9 mouse cellular contexts compared by ENCODE assay signal in genomic region chr13:114075724-114076384, GRCm38 (mm10).
DNase-seq lines count a peak whose midpoint lies in the region; ATAC-seq lines count a peak whose summit lies in the region.
"Had no signal": no experiment of that assay in that cellular context is flagged by ENCODE, and none has a peak within 500 bp of the region (broad histone marks: within the 10 kb centered on the region; RNA-seq: fewer than 3 reads in every experiment).

No protein-coding gene starts in this region.

- no peak overlapping the region for H3K27ac ChIP-seq in embryonic facial prominence, embryonic 11.5 days (replicated peaks; ENCODE audit: low read depth, low read length)
- H3K27ac ChIP-seq in embryonic facial prominence, embryonic 10.5 days (replicated peaks), result no peak overlapping the region
- no peak overlapping the region for H3K27ac ChIP-seq in neural tube, embryonic 11.5 days (ENCODE audit: low read depth, low read length)
- H3K27ac ChIP-seq: neural tube, embryonic 13.5 days had no signal

- H3K36me3 ChIP-seq in embryonic facial prominence, embryonic 11.5 days (replicated peaks; ENCODE audit: control insufficient read depth, insufficient read depth, low read depth, low read length), result no peaks in the 10 kb centered on the region
- H3K36me3 ChIP-seq in embryonic facial prominence, embryonic 10.5 days (replicated peaks), result no peaks in the 10 kb centered on the region
- H3K36me3 ChIP-seq in neural tube, embryonic 11.5 days (ENCODE audit: control insufficient read depth, insufficient read depth, low read length), result no peaks in the 10 kb centered on the region
- H3K36me3 ChIP-seq: neural tube, embryonic 13.5 days had no signal

- 69% methylated on average over 9 of the region's 9 CpGs for WGBS in embryonic facial prominence, embryonic 11.5 days
- WGBS in embryonic facial prominence, embryonic 10.5 days, result 73% methylated on average over 9 of the region's 9 CpGs
- WGBS in neural tube, embryonic 11.5 days, result 71% methylated on average over 9 of the region's 9 CpGs

- no peaks in the 10 kb centered on the region for H3K4me1 ChIP-seq in embryonic facial prominence, embryonic 11.5 days (ENCODE audit: control insufficient read depth, insufficient read depth, low read length)
- H3K4me1 ChIP-seq in embryonic facial prominence, embryonic 10.5 days, result peaks cover 22% of the 10 kb centered on the region
- no peaks in the 10 kb centered on the region; the same call in 1 of the 2 replicates for H3K4me1 ChIP-seq in neural tube, embryonic 11.5 days (ENCODE audit: control insufficient read depth, insufficient read depth, low read length)

- H3K27me3 ChIP-seq in embryonic facial prominence, embryonic 11.5 days (ENCODE audit: control insufficient read depth, insufficient read depth, low read length), result no peaks in the 10 kb centered on the region
- H3K27me3 ChIP-seq in embryonic facial prominence, embryonic 10.5 days (replicated peaks; ENCODE audit: low read depth, poor library complexity, severe bottlenecking), result no peaks in the 10 kb centered on the region
- H3K27me3 ChIP-seq in neural tube, embryonic 11.5 days (ENCODE audit: control insufficient read depth, insufficient read depth, low read length), result no peaks in the 10 kb centered on the region
- H3K27me3 ChIP-seq: neural tube, embryonic 13.5 days had no signal

- peak; percentile 78 for DNase-seq in embryonic facial prominence, embryonic 11.5 days (ENCODE audit: low spot score)
- DNase-seq in embryonic facial prominence, embryonic 10.5 days (ENCODE audit: low spot score), result no peak
- peak; percentile 48 for DNase-seq in neural tube, embryonic 11.5 days (ENCODE audit: low spot score)
- DNase-seq in neural tube, embryonic 10.5 days (ENCODE audit: extremely low spot score, low spot score), result no peak
- peak; percentile 71 to 87 for DNase-seq in cerebellum, postnatal 10 days
- DNase-seq in lung, postnatal 10 days, result peak; percentile 63

- H3K9me3 ChIP-seq in embryonic facial prominence, embryonic 11.5 days (replicated peaks; ENCODE audit: control insufficient read depth, low read length), result no peaks in the 10 kb centered on the region
- no peaks in the 10 kb centered on the region for H3K9me3 ChIP-seq in embryonic facial prominence, embryonic 10.5 days
- no peaks in the 10 kb centered on the region for H3K9me3 ChIP-seq in neural tube, embryonic 11.5 days (ENCODE audit: control insufficient read depth, low read length)
- H3K9me3 ChIP-seq: neural tube, embryonic 13.5 days had no signal

- no peak for ATAC-seq in embryonic facial prominence, embryonic 11.5 days (replicated peaks; ENCODE audit: insufficient number of reproducible peaks, low FRiP score, low TSS enrichment, low read depth)
- peak; percentile 37 for ATAC-seq in neural tube, embryonic 11.5 days (ENCODE audit: insufficient read depth, low FRiP score, low TSS enrichment)
- peak; percentile 68 for ATAC-seq in inflammation-experienced regulatory T-cells, adult 6 months
- ATAC-seq in erythroblast, adult 5-6 weeks (replicated peaks; ENCODE audit: low FRiP score, poor library complexity, severe bottlenecking), result no peak

- H3K9ac ChIP-seq in embryonic facial prominence, embryonic 11.5 days (replicated peaks; ENCODE audit: low read length), result no peak overlapping the region
- no peak overlapping the region for H3K9ac ChIP-seq in neural tube, embryonic 11.5 days (ENCODE audit: low read length)
- H3K9ac ChIP-seq: neural tube, embryonic 13.5 days had no signal

- no peak overlapping the region for H3K4me2 ChIP-seq in embryonic facial prominence, embryonic 11.5 days (ENCODE audit: low read depth, low read length)
- H3K4me2 ChIP-seq in neural tube, embryonic 11.5 days (ENCODE audit: low read depth), result no peak overlapping the region
- H3K4me2 ChIP-seq: neural tube, embryonic 13.5 days had no signal

- no peak overlapping the region for H3K4me3 ChIP-seq in embryonic facial prominence, embryonic 11.5 days (ENCODE audit: low read depth, low read length)
- H3K4me3 ChIP-seq in embryonic facial prominence, embryonic 10.5 days, result no peak overlapping the region
- no peak overlapping the region for H3K4me3 ChIP-seq in neural tube, embryonic 11.5 days (ENCODE audit: low read depth, low read length)
- H3K4me3 ChIP-seq: neural tube, embryonic 13.5 days had no signal

Comparison
In these comparisons a context has a peak if more than half of its experiments do, and no peak if none do; other contexts are left out.
1. DNase-seq: peak in embryonic facial prominence, embryonic 11.5 days (single experiment), neural tube, embryonic 11.5 days (single experiment), cerebellum, postnatal 10 days (2 of 2) and lung, postnatal 10 days (single experiment); none in embryonic facial prominence, embryonic 10.5 days (single experiment) and neural tube, embryonic 10.5 days (single experiment).
2. ATAC-seq: peak in neural tube, embryonic 11.5 days (single experiment) and inflammation-experienced regulatory T-cells, adult 6 months (single experiment); none in embryonic facial prominence, embryonic 11.5 days (single experiment) and erythroblast, adult 5-6 weeks (single experiment).